Mouse (Mus musculus) brain, embryonic 18.5 days (tissue): ENCODE data around the gene Ssc5d.
"Not testable (repeated sequence)": the region's sequence is repeated elsewhere in the genome, so short reads cannot be mapped to it uniquely, and the experiment has no call there.

Experiments used
- DNase-seq: peaks from one replicate; pipeline ENCODE4 v3.0.0-alpha.2; 2012; ENCODE audit warnings: low read depth, low spot score

The Ssc5d gene

GRCm38 (mm10) chr7:4925441-4926381, at the start of gene Ssc5d:
Gene Ssc5d (plus strand): TSS chr7:4925785.
- DNase-seq: no peak

- peak; percentile 88 for DNase-seq
Observed at GRCm38 (mm10) chr7:4876753-4877221, 48.8 kb upstream of the Ssc5d start, which contains the start of gene Isoc2a. Gene Isoc2a (plus strand): TSS chr7:4877153.

GRCm38 (mm10) chr7:4877226-4877625, 48.4 kb upstream of the Ssc5d start:
- no peak for DNase-seq

GRCm38 (mm10) chr7:4878186-4878585, 47.4 kb upstream of the Ssc5d start:
- no peak for DNase-seq

GRCm38 (mm10) chr7:4879036-4879435, 46.5 kb upstream of the Ssc5d start:
- DNase-seq: not testable (repeated sequence)

- DNase-seq: no peak
Observed at GRCm38 (mm10) chr7:4886680-4887079, 38.9 kb upstream of the Ssc5d start.

- DNase-seq: no peak
Observed at GRCm38 (mm10) chr7:4895186-4895585, 30.4 kb upstream of the Ssc5d start.

GRCm38 (mm10) chr7:4898851-4899648, 26.5 kb upstream of the Ssc5d start:
- DNase-seq: no peak

- DNase-seq: no peak
Observed at GRCm38 (mm10) chr7:4899649-4900522, 25.7 kb upstream of the Ssc5d start.

GRCm38 (mm10) chr7:4900523-4900851, 25.1 kb upstream of the Ssc5d start:
- no peak for DNase-seq

GRCm38 (mm10) chr7:4901171-4901570, 24.4 kb upstream of the Ssc5d start:
- DNase-seq: no peak

GRCm38 (mm10) chr7:4902404-4902803, 23.2 kb upstream of the Ssc5d start:
- no peak for DNase-seq

- DNase-seq: no peak
Observed at GRCm38 (mm10) chr7:4906466-4906950, 19.1 kb upstream of the Ssc5d start, which contains the start of gene Gm36210. Gene Gm36210 (minus strand): TSS chr7:4906516.

- DNase-seq: no peak
Observed at GRCm38 (mm10) chr7:4911561-4911960, 14.0 kb upstream of the Ssc5d start.

- no peak for DNase-seq
Observed at GRCm38 (mm10) chr7:4912248-4912647, 13.3 kb upstream of the Ssc5d start.

GRCm38 (mm10) chr7:4915007-4915665, 10.4 kb upstream of the Ssc5d start, which contains the start of gene Zfp628:
Gene Zfp628 (plus strand): TSS chr7:4915217.
- peak; percentile 92 for DNase-seq

GRCm38 (mm10) chr7:4915669-4916416, 9.7 kb upstream of the Ssc5d start:
- DNase-seq: no peak

GRCm38 (mm10) chr7:4917494-4917893, 8.1 kb upstream of the Ssc5d start:
- DNase-seq: no peak

- DNase-seq: no peak
Observed at GRCm38 (mm10) chr7:4918681-4919080, 6.9 kb upstream of the Ssc5d start.

GRCm38 (mm10) chr7:4919096-4919495, 6.5 kb upstream of the Ssc5d start:
- DNase-seq: no peak
